Mouse (Mus musculus) left cerebral cortex, adult 18-20 months (tissue): ENCODE measurements around the gene Myo1h. TPM values are rescaled to one million over a fixed set of nuclear protein-coding genes. Genes with fewer than 3 reads are reported as not detected.

Experiments
- DNase-seq, 2 experiments: peaks; one replicate each; pipeline ENCODE4 v3.0.0; 2021 to 2022; ENCODE audit warnings: low spot score in 2 of 2, mixed read lengths in 1 of 2
- total RNA-seq, 2 experiments: library from RNA; stranded (reverse); gene quantifications; 2 replicates each; pipeline ENCODE4 v1.2.3; 2021

The Myo1h gene
- total RNA-seq, 2 experiments from 2014 or later, result 2.5 to 3.3 TPM

- DNase-seq, result peak; percentile 36 to 51
Measured at GRCm38 (mm10) chr5:114356936-114357751, 68.2 kb downstream of the Myo1h start.

DNA sequence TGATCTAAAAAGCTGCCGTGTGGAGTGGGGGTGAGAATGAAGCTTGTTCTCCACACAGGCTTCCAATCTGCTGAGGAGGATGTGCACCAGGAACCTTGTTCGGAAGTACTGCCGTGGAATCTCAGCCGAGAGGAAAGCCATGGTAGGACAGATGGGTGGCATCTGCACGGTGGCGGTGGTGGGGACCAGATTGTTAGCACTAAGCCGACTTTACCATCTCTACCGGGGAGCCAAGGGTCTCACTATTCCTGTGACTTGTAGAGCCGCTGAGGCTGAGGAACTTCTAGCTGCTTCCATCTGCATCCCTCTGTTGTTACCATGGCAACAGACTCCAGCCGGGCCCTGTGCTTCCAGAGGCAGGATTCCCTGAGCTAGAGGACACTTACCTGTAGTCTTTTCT lies 69.9 kb downstream of the Myo1h start:
- peak; percentile 38 to 64 for DNase-seq

DNA sequence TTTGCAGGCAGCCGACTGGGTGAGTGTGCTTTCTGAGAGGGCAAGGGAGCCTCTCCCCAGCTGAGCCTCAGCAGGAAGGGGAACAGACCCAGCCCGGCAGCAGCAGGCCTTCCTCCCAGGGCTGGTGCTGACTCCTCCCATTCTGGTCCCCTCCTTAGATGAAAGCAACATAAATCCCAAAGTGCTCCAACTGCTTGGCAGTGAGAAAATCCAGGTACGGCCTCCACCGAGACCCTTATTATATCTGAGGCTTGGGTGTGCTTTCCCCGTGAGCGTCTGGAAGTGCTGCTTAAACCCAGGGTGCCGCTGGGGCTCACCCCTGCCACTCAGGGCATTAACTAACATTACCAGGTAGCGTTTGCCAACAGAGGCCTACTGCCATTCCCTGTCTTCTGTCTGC lies 70.6 kb downstream of the Myo1h start:
- DNase-seq, result no peak

- no peak for DNase-seq
Measured at GRCm38 (mm10) chr5:114360968-114361367, 72.0 kb downstream of the Myo1h start.

DNA sequence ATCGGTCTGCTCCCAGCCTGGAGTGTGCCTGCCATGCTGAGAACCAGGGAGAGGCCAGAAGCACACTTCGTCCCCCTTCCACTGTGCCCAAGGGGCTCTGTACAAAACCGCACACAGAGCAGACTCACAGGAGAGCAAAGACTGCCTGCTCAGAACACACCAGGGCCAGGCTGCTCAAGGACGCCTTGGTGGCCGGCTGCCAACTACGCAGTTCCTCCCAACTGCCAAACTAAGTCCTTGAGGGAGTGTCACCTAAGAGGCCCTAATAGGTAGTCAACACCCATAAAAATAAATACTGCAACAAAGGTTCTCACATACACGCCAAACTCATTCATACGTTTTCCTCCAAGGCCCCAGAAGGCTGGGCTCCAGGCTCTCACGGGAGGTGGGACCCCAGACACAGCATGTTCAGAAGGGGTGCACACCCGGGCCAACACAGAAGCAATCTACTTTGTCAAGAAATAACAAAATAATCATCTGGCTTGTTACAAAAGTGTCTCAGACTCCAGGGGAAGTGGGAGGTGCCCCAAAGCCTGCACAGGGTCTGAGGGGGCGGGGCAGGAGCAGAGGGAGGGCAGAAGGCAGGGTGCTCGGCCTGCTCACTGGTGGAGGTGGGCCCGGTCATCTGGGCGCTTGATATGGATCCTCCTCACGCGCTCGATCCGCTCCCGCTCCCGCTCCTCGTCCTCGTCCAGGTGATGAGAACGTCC lies 76.2 kb downstream of the Myo1h start:
- DNase-seq, result no peak

DNA sequence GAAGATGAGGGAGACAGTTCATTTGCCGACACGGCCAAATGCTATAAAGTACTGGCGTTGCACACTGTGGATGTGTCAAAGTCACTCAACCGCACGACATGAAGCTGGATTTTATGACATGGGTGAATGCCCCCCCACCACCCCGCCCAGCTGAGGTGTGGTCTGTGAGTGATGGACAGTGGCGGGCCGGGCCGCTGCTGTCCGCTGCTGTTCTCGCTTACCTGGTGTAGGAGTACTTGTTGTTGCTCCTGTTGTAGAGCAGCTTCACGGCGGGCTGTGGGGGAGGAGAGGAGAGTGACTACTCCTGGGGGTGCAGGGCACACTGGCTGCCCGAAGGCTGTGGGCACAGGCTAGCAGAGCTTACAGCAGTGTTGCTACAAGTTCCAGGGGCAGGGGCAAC lies 79.2 kb downstream of the Myo1h start:
- no peak for DNase-seq

DNA sequence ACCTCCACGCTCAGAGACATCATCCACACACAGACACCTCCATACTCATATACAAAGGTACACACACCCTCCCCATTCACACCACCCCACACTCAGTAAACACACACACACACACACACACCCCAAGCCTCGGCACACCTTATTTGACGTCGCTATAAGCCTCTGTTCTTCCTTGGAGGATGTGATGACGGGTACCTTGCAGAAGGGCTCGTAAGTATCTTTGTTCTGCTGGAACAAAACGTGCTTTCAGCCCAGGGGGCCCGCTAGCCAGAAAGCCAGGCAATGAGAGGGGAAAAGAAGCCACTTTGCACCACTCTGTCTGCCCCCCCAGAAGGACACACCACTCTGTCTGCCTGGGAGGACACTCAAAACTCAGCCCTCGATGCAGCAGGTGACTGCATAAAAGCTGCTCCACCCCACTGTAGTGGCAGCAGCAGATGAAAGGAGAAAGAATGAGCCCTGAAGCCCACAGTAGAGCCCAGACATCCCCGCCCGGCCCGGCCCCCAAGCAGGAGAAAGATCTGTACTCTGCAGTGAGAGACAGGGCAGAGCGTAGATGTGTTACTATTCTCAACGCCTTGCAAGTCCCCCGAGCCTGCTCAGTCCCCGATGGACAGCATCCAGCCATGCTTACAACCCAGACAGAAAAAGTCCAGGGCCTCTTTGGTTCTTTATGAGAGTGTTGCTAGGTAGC lies 80.0 kb downstream of the Myo1h start:
- no peak for DNase-seq

- DNase-seq, result no peak
Measured at GRCm38 (mm10) chr5:114369921-114370320, 81.0 kb downstream of the Myo1h start.

GRCm38 (mm10) chr5:114370371-114370776 lies 81.4 kb downstream of the Myo1h start:
- no peak for DNase-seq

- no peak for DNase-seq
Measured at GRCm38 (mm10) chr5:114371331-114371730, 82.4 kb downstream of the Myo1h start.

GRCm38 (mm10) chr5:114371731-114372473 lies 82.9 kb downstream of the Myo1h start:
- DNase-seq, result no peak

DNA sequence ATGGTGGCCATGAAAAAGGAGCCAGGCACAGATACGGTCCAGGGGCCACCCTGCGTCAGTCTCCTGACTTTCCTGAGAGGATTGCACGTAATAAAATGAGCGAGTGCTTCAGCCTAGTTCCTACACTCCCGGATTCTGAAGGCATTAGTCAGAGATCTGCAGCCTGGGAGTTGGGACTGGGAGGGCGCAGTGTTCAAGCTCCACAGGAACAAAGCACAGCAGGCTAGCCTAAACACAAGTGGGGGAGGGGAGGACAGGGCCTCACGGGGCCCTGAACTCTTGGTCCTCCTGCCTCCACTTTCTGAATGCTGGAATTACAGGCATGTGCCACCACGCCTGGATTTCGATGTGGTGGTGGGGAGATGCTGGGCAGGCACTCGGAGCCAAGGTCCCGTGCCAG lies 83.6 kb downstream of the Myo1h start:
- DNase-seq, result no peak

- no peak for DNase-seq
Measured at GRCm38 (mm10) chr5:114373174-114373573, 84.2 kb downstream of the Myo1h start.

- DNase-seq, result no peak
Measured at GRCm38 (mm10) chr5:114373581-114373980, 84.6 kb downstream of the Myo1h start.

DNA sequence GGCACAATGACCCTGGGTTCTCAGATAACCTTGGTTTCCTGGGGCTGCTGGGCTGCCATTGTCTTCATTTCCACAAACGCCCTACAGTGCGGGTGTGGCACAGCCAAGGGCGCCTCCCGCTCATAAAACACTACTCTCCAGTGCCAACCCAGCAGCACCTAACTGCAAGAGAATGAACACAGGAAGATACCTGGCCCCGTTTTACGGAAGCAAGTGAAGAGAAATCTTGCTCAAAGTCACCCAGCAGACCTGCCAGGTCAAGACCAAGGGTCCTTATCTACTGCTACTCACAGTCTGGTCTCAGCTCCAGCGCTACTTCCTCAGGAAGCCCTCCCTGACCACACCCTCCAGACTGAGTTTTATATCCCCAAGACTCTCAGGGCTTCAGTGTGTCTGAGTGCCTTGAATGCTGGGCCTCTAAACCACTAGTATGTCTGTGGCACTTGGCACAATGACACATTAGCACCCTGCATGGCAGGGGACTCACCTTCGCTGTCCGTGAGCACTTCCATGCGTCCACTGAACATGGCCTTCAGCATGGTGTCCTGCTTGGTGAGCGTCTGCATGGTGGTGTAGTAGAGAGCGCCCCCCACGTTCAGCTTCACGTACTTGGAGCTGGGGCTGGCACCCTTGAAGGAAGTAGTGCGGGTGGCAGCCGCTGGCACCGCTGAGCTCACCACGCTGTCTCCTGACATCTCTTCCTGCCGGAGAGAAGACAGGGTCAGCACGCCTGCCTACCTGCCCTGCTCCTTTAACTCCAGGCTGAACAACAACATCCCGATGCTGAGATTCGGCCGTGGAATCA lies 85.6 kb downstream of the Myo1h start:
- no peak for DNase-seq

- no peak for DNase-seq
Measured at GRCm38 (mm10) chr5:114378177-114378920, 89.4 kb downstream of the Myo1h start.

DNA sequence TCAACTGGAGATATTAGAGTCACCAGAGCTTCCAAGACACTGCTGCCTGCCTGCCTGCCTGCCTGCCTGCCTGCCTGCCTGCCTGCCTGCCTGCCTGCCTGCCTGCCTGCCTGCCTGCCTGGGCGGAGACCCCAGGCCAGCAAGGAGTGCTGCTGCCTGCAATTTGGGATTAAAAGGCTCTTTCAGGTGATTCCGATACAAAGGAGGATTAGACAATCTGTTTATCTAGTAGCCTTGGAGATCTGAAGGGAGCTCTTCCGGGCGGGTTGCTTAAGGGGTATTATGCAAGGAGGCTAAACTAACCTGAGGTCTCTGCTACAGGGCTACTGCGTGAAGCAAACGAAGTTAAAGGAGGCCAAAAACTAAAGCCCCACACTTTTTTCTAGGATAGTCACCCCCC lies 90.0 kb downstream of the Myo1h start:
- DNase-seq, result no peak

- no peak for DNase-seq
Measured at GRCm38 (mm10) chr5:114379763-114380162, 90.8 kb downstream of the Myo1h start.

GRCm38 (mm10) chr5:114380209-114381012 lies 91.4 kb downstream of the Myo1h start, which contains the start of the genes Kctd10 and Ube3b:
Gene Kctd10, minus strand, starts transcription at chr5:114380508.
Gene Ube3b, plus strand, starts transcription at chr5:114380607.
- peak; percentile 67 to 77 for DNase-seq
